Mouse (Mus musculus) midbrain, embryonic 14.5 days (tissue): ENCODE data around the gene Lmx1b. TPM values are rescaled to one million over a fixed set of nuclear protein-coding genes. Genes with fewer than 3 reads are reported as not detected.

Experiments
- ATAC-seq: fragments of 200-750 bp; cut with Nextera tagmentation; 2 replicates; pipeline ENCODE4 v1.8.0; 2017; ENCODE audit warnings: moderate number of reproducible peaks, moderate library complexity; ENCODE audit not compliant: low FRiP score, low TSS enrichment
- DNase-seq: peaks from one replicate; pipeline ENCODE4 v3.0.0-alpha.2; 2015
- H3K27ac ChIP-seq: fragments of 300-500 bp; sonication (generic); replicated peaks from 2 replicates; pipeline ENCODE4 v1.5.1; 2014; ENCODE audit warnings: mild to moderate bottlenecking, low read depth, low read length, moderate library complexity
- H3K27me3 ChIP-seq: fragments of 300-500 bp; sonication (generic); 2 replicates; pipeline ENCODE4 v1.6.1; 2014; ENCODE audit warnings: low read length, control low read depth, mixed read lengths; ENCODE audit not compliant: control insufficient read depth, insufficient read depth
- H3K36me3 ChIP-seq: fragments of 300-500 bp; sonication (generic); 2 replicates; pipeline ENCODE4 v1.6.1; 2014; ENCODE audit warnings: low read length, control low read depth; ENCODE audit not compliant: control insufficient read depth, insufficient read depth
- H3K4me1 ChIP-seq: fragments of 300-500 bp; sonication (generic); 2 replicates; pipeline ENCODE4 v1.6.1; 2014; ENCODE audit warnings: mild to moderate bottlenecking, antibody characterized with exemption, low read length, control low read depth; ENCODE audit not compliant: control insufficient read depth, insufficient read depth
- H3K4me2 ChIP-seq: fragments of 300-500 bp; sonication (generic); 2 replicates; pipeline ENCODE4 v1.6.1; 2014; ENCODE audit warnings: mild to moderate bottlenecking, low read length, moderate library complexity
- H3K4me3 ChIP-seq: fragments of 300-500 bp; sonication (generic); replicated peaks from 2 replicates; pipeline ENCODE4 v1.5.1; 2014; ENCODE audit warnings: low read depth, low read length
- H3K9ac ChIP-seq: fragments of 300-500 bp; sonication (generic); replicated peaks from 2 replicates; pipeline ENCODE4 v1.6.1; 2014; ENCODE audit warnings: mild to moderate bottlenecking, low read length, moderate library complexity
- H3K9me3 ChIP-seq: fragments of 300-500 bp; sonication (generic); 2 replicates; pipeline ENCODE4 v1.6.1; 2016; ENCODE audit warnings: low read length, control low read depth, mixed read lengths; ENCODE audit not compliant: control insufficient read depth
- WGBS: fragments of 180-500 bp; shearing (Covaris S2); extraction: QIAGEN DNeasy Blood & Tissue Kit; methylation state at CpG from one replicate; pipeline ENCODE4 v1.1.7; 2014; 5-methylcytosine and 5-hydroxymethylcytosine counted together
- polyA plus RNA-seq: library from polyadenylated mRNA; unstranded; fragments of >200 nt; fragmentation: Nextera tagmentation; extraction: Ambion mirVana; gene quantifications from 2 replicates; pipeline ENCODE4 v1.2.1, GENCODE M21; 2014

The Lmx1b gene
- polyA plus RNA-seq, 1 experiment from 2014 or later = 1.7 TPM

DNA sequence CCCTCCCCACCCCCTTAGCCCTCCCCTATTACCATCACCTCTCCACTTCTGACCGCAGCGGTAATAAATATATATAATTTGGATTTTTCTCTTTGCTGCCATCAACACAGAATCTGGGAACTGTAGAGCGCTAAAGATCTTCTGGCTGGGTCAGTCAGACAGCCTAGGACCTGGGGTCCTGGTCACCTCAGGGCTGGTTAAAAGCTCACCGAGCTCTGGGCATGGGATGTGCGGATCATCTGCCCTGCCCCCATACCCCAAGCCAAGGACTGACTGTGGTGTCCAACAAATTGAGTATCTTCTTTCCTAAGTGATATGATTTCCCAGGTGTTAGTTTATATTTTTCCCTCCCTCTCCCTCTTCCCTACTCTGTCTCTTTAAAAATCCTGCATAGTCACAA is 6.4 kb downstream of the Lmx1b start:
- DNase-seq (no peak), ATAC-seq (no peak)
- no peaks in the 10 kb centered on the region for H3K36me3 ChIP-seq
- peaks cover 90% of the 10 kb centered on the region for H3K27me3 ChIP-seq
- H3K4me2 ChIP-seq = 0 out of 2 replicates have a peak overlapping the region, but pooled peaks have one; percentile 15
- H3K9ac ChIP-seq = no peak overlapping the region
- 22% methylated on average over 5 of the region's 5 CpGs for WGBS
- H3K4me1 ChIP-seq = 0 out of 2 replicates have a peak, but pooled peaks cover 8% of the 10 kb centered on the region
- no peak overlapping the region for H3K27ac ChIP-seq
- H3K9me3 ChIP-seq = no peaks in the 10 kb centered on the region
- no peak overlapping the region for H3K4me3 ChIP-seq

DNA sequence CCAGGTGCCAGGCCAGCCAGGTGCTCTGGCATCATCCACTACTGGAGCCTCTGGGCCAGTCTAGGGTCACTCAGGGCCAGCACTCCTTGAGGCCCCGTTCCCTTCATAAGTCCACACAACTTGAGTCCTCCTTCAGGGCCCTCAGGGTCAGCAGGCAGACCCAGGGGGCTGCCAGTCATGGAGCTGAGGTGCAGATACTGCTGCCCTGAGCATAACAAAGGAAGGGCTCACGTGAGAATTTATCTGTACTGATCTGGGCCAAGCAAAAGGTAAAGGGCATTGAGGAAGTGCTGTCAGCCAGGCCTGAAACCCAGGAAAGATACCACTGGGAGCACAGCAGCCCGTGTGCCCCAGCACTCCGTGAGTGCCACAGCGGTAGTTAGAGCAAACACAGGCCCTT is 7.1 kb downstream of the Lmx1b start:
- ATAC-seq = no peak
- Histone ChIP-seq H3K27me3 (peaks cover 89% of the 10 kb centered on the region), H3K9me3 (no peaks in the 10 kb centered on the region), H3K4me1 (0 out of 2 replicates have a peak, but pooled peaks cover 8% of the 10 kb centered on the region), H3K36me3 (no peaks in the 10 kb centered on the region), H3K27ac (no peak overlapping the region), H3K4me3 (no peak overlapping the region), H3K9ac (no peak overlapping the region), H3K4me2 (no peak overlapping the region)
- no peak for DNase-seq
- whole genome bisulfite sequencing = 11% methylated on average over 5 of the region's 5 CpGs

DNA sequence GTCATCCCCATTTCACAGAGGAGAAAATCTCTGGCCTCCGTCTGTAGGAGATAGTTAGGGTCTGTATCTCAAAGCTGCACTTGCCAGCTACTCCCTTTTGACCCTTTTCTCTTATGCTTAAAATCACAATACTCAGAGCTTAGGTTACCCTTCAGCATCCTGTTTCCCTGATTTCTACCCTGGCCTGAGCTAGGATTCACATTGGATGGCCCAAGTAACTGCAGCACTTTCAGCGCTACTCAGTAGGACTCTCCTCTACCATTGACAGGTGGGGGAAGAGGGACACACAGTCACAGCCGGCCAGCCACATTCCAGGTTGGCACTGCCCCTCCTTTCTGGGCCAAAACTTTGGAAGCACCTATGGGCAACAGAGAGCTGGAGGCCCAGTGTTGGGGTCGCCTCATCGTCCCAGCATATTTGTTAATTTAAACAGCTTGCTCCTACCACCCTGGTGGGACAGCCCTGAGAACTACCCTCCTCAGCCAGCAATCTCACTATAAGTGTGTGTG is 7.7 kb downstream of the Lmx1b start:
- no peaks in the 10 kb centered on the region for H3K36me3 ChIP-seq
- no peak overlapping the region for H3K4me3 ChIP-seq
- ATAC-seq (no peak), DNase-seq (no peak)
- H3K9me3 ChIP-seq = no peaks in the 10 kb centered on the region
- peaks cover 89% of the 10 kb centered on the region for H3K27me3 ChIP-seq
- H3K4me1 ChIP-seq = 0 out of 2 replicates have a peak, but pooled peaks cover 8% of the 10 kb centered on the region
- no peak overlapping the region for H3K4me2 ChIP-seq
- 20% methylated on average over 5 of the region's 5 CpGs for WGBS
- H3K27ac ChIP-seq = no peak overlapping the region
- no peak overlapping the region for H3K9ac ChIP-seq

DNA sequence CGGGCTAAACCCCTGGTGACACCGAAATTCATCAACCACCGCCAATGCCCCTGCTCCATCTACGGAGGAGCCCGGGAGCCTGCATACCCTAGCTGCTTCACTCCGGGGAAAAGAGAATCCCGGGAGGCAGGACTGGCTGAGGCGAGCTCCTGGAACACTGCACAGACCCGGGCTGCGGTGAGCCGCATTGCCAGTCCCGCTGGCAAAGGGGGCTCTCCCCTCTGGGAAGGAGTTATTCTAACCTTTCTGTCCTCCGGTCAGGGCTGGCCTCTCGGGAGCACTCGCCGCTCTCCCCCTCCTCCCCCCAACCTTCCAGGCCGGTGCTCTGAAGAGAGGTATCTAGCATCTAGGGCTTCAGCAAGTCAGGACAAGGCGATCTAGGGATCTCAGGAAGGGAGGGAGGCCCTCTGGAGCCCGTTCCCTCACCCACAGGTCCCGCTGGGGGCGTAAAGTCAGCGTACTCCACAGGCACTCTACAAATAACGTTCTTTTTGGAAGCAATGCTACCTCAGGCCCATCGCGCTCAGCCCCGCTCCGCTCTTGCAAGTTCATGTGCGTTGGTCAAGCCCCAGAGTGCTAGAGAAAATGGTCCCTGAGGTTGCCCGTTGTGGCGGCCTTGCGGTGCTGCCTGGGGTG is 8.5 kb downstream of the Lmx1b start:
- ATAC-seq (no peak), DNase-seq (no peak)
- Histone ChIP-seq H3K4me1 (0 out of 2 replicates have a peak, but pooled peaks cover 8% of the 10 kb centered on the region), H3K27ac (peak overlapping the region; percentile 57; the same call in 1 of the 2 replicates), H3K9ac (peak overlapping the region; percentile 29; the same call in 1 of the 2 replicates), H3K27me3 (peaks cover 90% of the 10 kb centered on the region), H3K4me3 (peak overlapping the region; percentile 15; the same call in 1 of the 2 replicates), H3K9me3 (no peaks in the 10 kb centered on the region), H3K4me2 (peak overlapping the region; percentile 44), H3K36me3 (no peaks in the 10 kb centered on the region)
- under 1% methylated on average over 31 of the region's 31 CpGs for WGBS

DNA sequence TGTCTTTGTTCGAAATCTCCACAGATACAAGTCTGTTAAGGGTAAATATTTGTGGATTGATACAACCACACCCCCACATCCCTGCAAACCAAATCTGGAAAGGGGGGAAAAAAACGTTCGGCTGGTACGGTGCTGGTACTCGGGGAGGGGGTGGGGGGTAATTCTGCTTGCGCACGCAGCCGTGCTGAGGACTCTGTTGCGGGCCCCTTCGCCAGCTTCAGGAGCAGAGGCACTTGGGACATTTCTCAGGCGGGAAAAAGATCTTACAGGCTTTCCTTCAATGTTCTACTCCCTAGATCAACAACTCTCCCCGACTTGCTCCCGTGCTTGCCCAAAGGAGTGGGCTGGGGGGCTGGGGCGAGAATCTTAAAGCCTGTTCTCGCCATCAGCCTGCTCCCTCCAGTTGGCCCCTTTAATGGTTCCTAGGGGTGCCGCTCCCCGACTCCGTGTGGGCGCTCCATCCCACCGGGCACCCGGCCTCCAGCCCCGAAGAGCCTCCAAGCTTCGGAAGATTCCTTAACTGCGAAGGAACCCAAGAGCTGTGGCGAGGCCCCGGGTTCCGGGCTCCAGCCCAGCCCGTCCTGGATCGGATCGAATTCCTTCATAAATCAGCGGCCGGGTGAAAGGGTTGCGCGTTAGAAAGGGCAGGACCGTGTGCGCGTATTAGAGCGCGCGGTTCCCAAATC is 9.1 kb downstream of the Lmx1b start:
- Histone ChIP-seq H3K4me2 (peak overlapping the region; percentile 44), H3K9me3 (no peaks in the 10 kb centered on the region), H3K4me1 (peaks cover 10% of the 10 kb centered on the region; the same call in 1 of the 2 replicates), H3K4me3 (peak overlapping the region; percentile 15; the same call in 1 of the 2 replicates), H3K27ac (peak overlapping the region; percentile 57), H3K9ac (peak overlapping the region; percentile 29), H3K36me3 (no peaks in the 10 kb centered on the region), H3K27me3 (peaks cover 93% of the 10 kb centered on the region)
- ATAC-seq (no peak), DNase-seq (no peak)
- under 1% methylated on average over 40 of the region's 40 CpGs for WGBS

DNA sequence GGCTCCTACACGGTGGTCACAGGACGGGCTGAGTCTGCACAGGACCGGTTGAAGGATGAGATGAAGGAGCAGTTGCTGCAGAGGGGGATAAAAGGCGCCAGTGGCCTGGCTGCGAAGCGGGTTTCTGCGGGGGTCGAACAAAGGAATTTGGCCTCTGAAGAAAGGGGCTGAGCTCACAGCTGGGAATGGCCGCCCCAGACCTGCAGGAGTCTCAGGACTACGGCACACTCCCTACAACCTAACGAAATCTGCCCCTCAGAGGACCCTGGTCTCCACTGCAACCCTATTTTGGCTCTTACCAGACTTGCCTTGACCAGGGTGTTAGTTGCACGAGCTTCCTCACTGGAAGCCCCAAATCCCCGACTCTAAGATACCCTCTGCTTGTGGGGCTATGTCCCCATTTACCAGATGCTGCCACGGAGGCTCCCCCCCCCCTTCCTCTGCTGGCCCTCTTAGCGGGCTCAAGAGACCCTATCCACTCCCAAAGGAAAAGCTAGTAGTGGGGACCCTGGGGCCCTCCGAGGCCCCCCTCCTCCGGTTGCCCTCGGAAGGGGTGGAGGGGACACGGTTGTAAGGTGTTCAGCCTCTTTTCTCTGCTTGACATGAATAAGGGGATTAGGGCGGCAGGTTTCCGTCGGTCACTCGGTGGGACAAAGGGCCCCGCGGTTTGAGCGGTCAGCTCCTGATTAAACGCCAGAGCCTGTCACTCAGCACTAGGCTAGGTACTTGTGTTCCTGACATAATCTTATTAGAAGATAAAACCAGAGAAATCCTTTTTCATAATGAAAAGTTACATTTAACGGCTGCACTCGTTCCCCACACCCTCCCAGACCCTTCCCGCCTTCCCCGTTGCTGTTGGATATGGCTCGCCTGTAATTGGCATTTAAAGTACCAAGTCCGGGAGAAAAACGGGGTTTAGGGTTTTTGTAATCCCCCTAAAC is 10.0 kb downstream of the Lmx1b start:
- Histone ChIP-seq H3K4me3 (no peak overlapping the region), H3K36me3 (no peaks in the 10 kb centered on the region), H3K4me2 (peak overlapping the region; percentile 44), H3K4me1 (peaks cover 14% of the 10 kb centered on the region; the same call in 1 of the 2 replicates), H3K9ac (no peak overlapping the region; the same call in 1 of the 2 replicates), H3K27ac (0 out of 2 replicates have a peak overlapping the region, but pooled peaks have one; percentile 20), H3K27me3 (peaks cover 93% of the 10 kb centered on the region), H3K9me3 (no peaks in the 10 kb centered on the region)
- ATAC-seq = peak; percentile 47; the same call in 1 of the 2 replicates
- 1% methylated on average over 34 of the region's 34 CpGs for WGBS
- DNase-seq = peak; percentile 71

DNA sequence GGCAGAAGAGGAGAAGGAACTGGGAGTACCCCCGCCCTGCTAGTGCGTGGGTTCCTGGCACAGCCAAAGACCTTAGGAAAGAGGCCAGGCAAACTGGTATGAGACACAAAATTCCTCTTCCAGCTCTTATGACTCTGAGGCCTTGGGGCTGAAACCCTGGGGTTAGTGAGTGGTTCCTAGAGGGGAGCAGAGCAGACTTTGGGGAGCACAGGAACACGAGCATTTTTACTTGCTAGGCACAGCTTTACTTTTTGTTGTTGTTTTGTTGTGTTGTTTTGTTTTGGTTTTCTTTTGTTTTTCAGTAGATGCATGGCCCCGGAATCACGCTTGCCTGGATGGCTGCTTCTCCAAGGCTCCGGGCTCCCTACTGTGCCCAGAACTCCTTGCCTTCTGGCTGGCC is 10.7 kb downstream of the Lmx1b start:
- no peak overlapping the region for H3K4me3 ChIP-seq
- H3K9ac ChIP-seq = 0 out of 2 replicates have a peak overlapping the region, but pooled peaks have one; percentile 6
- DNase-seq (no peak), ATAC-seq (no peak)
- WGBS = 8% methylated on average over 6 of the region's 6 CpGs
- no peak overlapping the region for H3K27ac ChIP-seq
- H3K4me1 ChIP-seq = peaks cover 14% of the 10 kb centered on the region; the same call in 1 of the 2 replicates
- H3K27me3 ChIP-seq = peaks cover 93% of the 10 kb centered on the region
- no peaks in the 10 kb centered on the region for H3K9me3 ChIP-seq
- no peak overlapping the region; the same call in 1 of the 2 replicates for H3K4me2 ChIP-seq
- H3K36me3 ChIP-seq = no peaks in the 10 kb centered on the region

DNA sequence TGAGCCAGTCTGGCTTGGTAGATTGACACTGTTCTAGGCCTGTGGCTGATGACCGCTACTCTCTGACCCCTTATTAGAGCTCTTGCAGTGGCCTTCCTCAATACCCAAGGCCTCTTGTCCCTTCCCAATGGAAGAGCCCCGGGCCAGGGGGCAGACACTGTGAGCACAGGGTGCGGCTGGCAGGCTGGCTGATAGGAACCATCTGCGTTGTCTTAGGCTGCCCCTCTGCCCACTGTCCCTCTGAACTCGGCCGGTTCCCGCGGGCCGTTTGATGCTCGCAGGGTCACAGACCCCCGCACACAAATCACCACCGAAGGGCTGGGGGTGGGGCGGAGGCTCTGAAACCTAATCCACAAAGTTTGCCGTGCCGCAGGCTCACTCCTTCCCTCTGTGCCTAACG is 11.5 kb downstream of the Lmx1b start:
- Histone ChIP-seq H3K4me1 (peaks cover 14% of the 10 kb centered on the region; the same call in 1 of the 2 replicates), H3K9me3 (no peaks in the 10 kb centered on the region), H3K27ac (no peak overlapping the region), H3K36me3 (no peaks in the 10 kb centered on the region), H3K27me3 (peaks cover 93% of the 10 kb centered on the region), H3K4me3 (no peak overlapping the region), H3K9ac (no peak overlapping the region), H3K4me2 (no peak overlapping the region)
- no peak for ATAC-seq
- WGBS = 2% methylated on average over 16 of the region's 16 CpGs
- DNase-seq = no peak
